Mouse (Mus musculus): ENCODE data around the gene Rab11fip2. TPM values are rescaled to one million over a fixed set of nuclear protein-coding genes. Genes with fewer than 3 reads are reported as not detected.

The Rab11fip2 gene
- polyA plus RNA-seq, 1 experiment from 2014 or later: 10.3 TPM

- Histone ChIP-seq H3K27ac (no peak overlapping the region), H3K27me3 (no peaks in the 10 kb centered on the region), H3K4me2 (no peak overlapping the region), H3K4me1 (no peaks in the 10 kb centered on the region), H3K9me3 (replicated peaks) (no peaks in the 10 kb centered on the region), H3K4me3 (no peak overlapping the region), H3K36me3 (ENCODE audit: poor library complexity, severe bottlenecking) (peaks cover 20% of the 10 kb centered on the region), H3K9ac (no peak overlapping the region)
- no peak for ATAC-seq
- WGBS: 57% methylated on average over 1 of the region's 1 CpGs
Observed at GRCm38 (mm10) chr19:59905296-59906081, 38.0 kb downstream of the Rab11fip2 start.

- H3K27ac ChIP-seq: no peak overlapping the region
- no peaks in the 10 kb centered on the region for H3K4me1 ChIP-seq
- WGBS: 90% methylated on average over 4 of the region's 4 CpGs
- H3K9ac ChIP-seq: no peak overlapping the region
- 0 out of 2 replicates have a peak, but pooled peaks cover 5% of the 10 kb centered on the region for H3K36me3 ChIP-seq (ENCODE audit: poor library complexity, severe bottlenecking)
- no peaks in the 10 kb centered on the region for H3K9me3 ChIP-seq (replicated peaks)
- H3K4me3 ChIP-seq: no peak overlapping the region
- no peak overlapping the region for H3K4me2 ChIP-seq
- H3K27me3 ChIP-seq: no peaks in the 10 kb centered on the region
- no peak for ATAC-seq
Observed at GRCm38 (mm10) chr19:59899965-59900364, 43.5 kb downstream of the Rab11fip2 start.

GRCm38 (mm10) chr19:59898301-59898700 lies 45.2 kb downstream of the Rab11fip2 start:
- Histone ChIP-seq H3K4me2 (no peak overlapping the region), H3K4me3 (no peak overlapping the region), H3K9ac (no peak overlapping the region), H3K27ac (no peak overlapping the region), H3K36me3 (ENCODE audit: poor library complexity, severe bottlenecking) (0 out of 2 replicates have a peak, but pooled peaks cover 5% of the 10 kb centered on the region), H3K27me3 (no peaks in the 10 kb centered on the region), H3K4me1 (no peaks in the 10 kb centered on the region), H3K9me3 (replicated peaks) (no peaks in the 10 kb centered on the region)
- WGBS: 93% methylated on average over 4 of the region's 4 CpGs
- no peak for ATAC-seq

GRCm38 (mm10) chr19:59889383-59889782 lies 54.1 kb downstream of the Rab11fip2 start:
- Histone ChIP-seq H3K9me3 (replicated peaks) (no peaks in the 10 kb centered on the region), H3K9ac (no peak overlapping the region), H3K36me3 (ENCODE audit: poor library complexity, severe bottlenecking) (no peaks in the 10 kb centered on the region), H3K27ac (no peak overlapping the region), H3K4me1 (peaks cover 8% of the 10 kb centered on the region; the same call in 1 of the 2 replicates), H3K4me3 (no peak overlapping the region), H3K27me3 (no peaks in the 10 kb centered on the region), H3K4me2 (no peak overlapping the region)
- ATAC-seq: no peak; the same call in 1 of the 2 replicates
- WGBS: 62% methylated on average over 4 of the region's 4 CpGs

- H3K4me3 ChIP-seq: no peak overlapping the region
- H3K4me1 ChIP-seq: peaks cover 8% of the 10 kb centered on the region; the same call in 1 of the 2 replicates
- ATAC-seq: no peak; the same call in 1 of the 2 replicates
- no peaks in the 10 kb centered on the region for H3K36me3 ChIP-seq (ENCODE audit: poor library complexity, severe bottlenecking)
- H3K9me3 ChIP-seq (replicated peaks): no peaks in the 10 kb centered on the region
- 71% methylated on average over 2 of the region's 2 CpGs for WGBS
- H3K27me3 ChIP-seq: no peaks in the 10 kb centered on the region
- no peak overlapping the region for H3K4me2 ChIP-seq
- no peak overlapping the region for H3K9ac ChIP-seq
- no peak overlapping the region for H3K27ac ChIP-seq
Observed at GRCm38 (mm10) chr19:59888846-59889245, 54.6 kb downstream of the Rab11fip2 start.

- no peak for ATAC-seq
- Histone ChIP-seq H3K9me3 (replicated peaks) (no peaks in the 10 kb centered on the region), H3K36me3 (ENCODE audit: poor library complexity, severe bottlenecking) (no peaks in the 10 kb centered on the region), H3K4me1 (peaks cover 8% of the 10 kb centered on the region; the same call in 1 of the 2 replicates), H3K4me2 (no peak overlapping the region), H3K27ac (no peak overlapping the region), H3K9ac (no peak overlapping the region), H3K27me3 (no peaks in the 10 kb centered on the region), H3K4me3 (no peak overlapping the region)
- 48% methylated on average over 2 of the region's 2 CpGs for WGBS
Observed at GRCm38 (mm10) chr19:59887866-59888265, 55.6 kb downstream of the Rab11fip2 start.

GRCm38 (mm10) chr19:59885301-59885700 lies 58.2 kb downstream of the Rab11fip2 start:
- 97% methylated on average over 2 of the region's 2 CpGs for WGBS
- H3K4me1 ChIP-seq: peaks cover 8% of the 10 kb centered on the region; the same call in 1 of the 2 replicates
- no peak overlapping the region for H3K9ac ChIP-seq
- no peak overlapping the region for H3K27ac ChIP-seq
- H3K4me3 ChIP-seq: no peak overlapping the region
- H3K4me2 ChIP-seq: no peak overlapping the region
- no peaks in the 10 kb centered on the region for H3K9me3 ChIP-seq (replicated peaks)
- no peak for ATAC-seq
- no peaks in the 10 kb centered on the region for H3K27me3 ChIP-seq
- no peaks in the 10 kb centered on the region for H3K36me3 ChIP-seq (ENCODE audit: poor library complexity, severe bottlenecking)

GRCm38 (mm10) chr19:59877238-59877637 lies 66.2 kb downstream of the Rab11fip2 start:
- Histone ChIP-seq H3K36me3 (ENCODE audit: poor library complexity, severe bottlenecking) (no peaks in the 10 kb centered on the region), H3K27ac (no peak overlapping the region), H3K9me3 (replicated peaks) (no peaks in the 10 kb centered on the region), H3K4me1 (no peaks in the 10 kb centered on the region), H3K27me3 (no peaks in the 10 kb centered on the region), H3K4me3 (no peak overlapping the region), H3K9ac (no peak overlapping the region), H3K4me2 (no peak overlapping the region)
- no peak for ATAC-seq
- WGBS: 96% methylated on average over 2 of the region's 2 CpGs

GRCm38 (mm10) chr19:59866666-59867065 lies 76.8 kb downstream of the Rab11fip2 start:
- no peaks in the 10 kb centered on the region for H3K36me3 ChIP-seq (ENCODE audit: poor library complexity, severe bottlenecking)
- WGBS: 28% methylated on average over 9 of the region's 9 CpGs
- H3K4me3 ChIP-seq: no peak overlapping the region
- no peak overlapping the region for H3K9ac ChIP-seq
- no peak overlapping the region for H3K27ac ChIP-seq
- no peaks in the 10 kb centered on the region for H3K9me3 ChIP-seq (replicated peaks)
- ATAC-seq: peak; percentile 94
- no peak overlapping the region for H3K4me2 ChIP-seq
- peaks cover 42% of the 10 kb centered on the region for H3K27me3 ChIP-seq
- peaks cover 28% of the 10 kb centered on the region for H3K4me1 ChIP-seq

- Histone ChIP-seq H3K9ac (no peak overlapping the region), H3K4me3 (no peak overlapping the region), H3K9me3 (replicated peaks) (no peaks in the 10 kb centered on the region), H3K4me1 (peaks cover 28% of the 10 kb centered on the region), H3K4me2 (no peak overlapping the region), H3K27me3 (peaks cover 28% of the 10 kb centered on the region), H3K27ac (no peak overlapping the region), H3K36me3 (ENCODE audit: poor library complexity, severe bottlenecking) (no peaks in the 10 kb centered on the region)
- ATAC-seq: no peak
Observed at GRCm38 (mm10) chr19:59862423-59862822, 81.0 kb downstream of the Rab11fip2 start.

- 72% methylated on average over 3 of the region's 3 CpGs for WGBS
- H3K4me1 ChIP-seq: peaks cover 16% of the 10 kb centered on the region
- peaks cover 28% of the 10 kb centered on the region for H3K27me3 ChIP-seq
- no peak overlapping the region for H3K4me2 ChIP-seq
- no peaks in the 10 kb centered on the region for H3K36me3 ChIP-seq (ENCODE audit: poor library complexity, severe bottlenecking)
- ATAC-seq: no peak
- H3K27ac ChIP-seq: no peak overlapping the region
- no peak overlapping the region for H3K4me3 ChIP-seq
- no peaks in the 10 kb centered on the region for H3K9me3 ChIP-seq (replicated peaks)
- no peak overlapping the region for H3K9ac ChIP-seq
Observed at GRCm38 (mm10) chr19:59860799-59861198, 82.7 kb downstream of the Rab11fip2 start.

GRCm38 (mm10) chr19:59853061-59853460 lies 90.4 kb downstream of the Rab11fip2 start:
- no peaks in the 10 kb centered on the region for H3K36me3 ChIP-seq (ENCODE audit: poor library complexity, severe bottlenecking)
- no peaks in the 10 kb centered on the region for H3K9me3 ChIP-seq (replicated peaks)
- no peaks in the 10 kb centered on the region for H3K27me3 ChIP-seq
- ATAC-seq: no peak
- peaks cover 16% of the 10 kb centered on the region for H3K4me1 ChIP-seq
- 29% methylated on average over 3 of the region's 3 CpGs for WGBS
- H3K27ac ChIP-seq: no peak overlapping the region
- H3K4me2 ChIP-seq: no peak overlapping the region
- no peak overlapping the region for H3K9ac ChIP-seq
- no peak overlapping the region for H3K4me3 ChIP-seq

Data from forebrain, embryonic 13.5 days (tissue).